Mouse (Mus musculus) cortical plate, adult 2 months (tissue): ENCODE measurements around the gene Ajuba.

ENCODE experiments used
- CTCF ChIP-seq: fragments of 200-500 bp; IDR thresholded peaks from 2 replicates; pipeline ENCODE4 v1.5.1; 2011; ENCODE audit warnings: mild to moderate bottlenecking, control low read depth, low read length; ENCODE audit not compliant: insufficient read depth; ENCODE audit errors: extremely low read depth
- POLR2A ChIP-seq: fragments of 200-500 bp; IDR thresholded peaks from 2 replicates; pipeline ENCODE4 v1.6.1; 2011; ENCODE audit warnings: mild to moderate bottlenecking, low read length, control low read depth; ENCODE audit not compliant: insufficient read depth; ENCODE audit errors: extremely low read depth

DNA sequence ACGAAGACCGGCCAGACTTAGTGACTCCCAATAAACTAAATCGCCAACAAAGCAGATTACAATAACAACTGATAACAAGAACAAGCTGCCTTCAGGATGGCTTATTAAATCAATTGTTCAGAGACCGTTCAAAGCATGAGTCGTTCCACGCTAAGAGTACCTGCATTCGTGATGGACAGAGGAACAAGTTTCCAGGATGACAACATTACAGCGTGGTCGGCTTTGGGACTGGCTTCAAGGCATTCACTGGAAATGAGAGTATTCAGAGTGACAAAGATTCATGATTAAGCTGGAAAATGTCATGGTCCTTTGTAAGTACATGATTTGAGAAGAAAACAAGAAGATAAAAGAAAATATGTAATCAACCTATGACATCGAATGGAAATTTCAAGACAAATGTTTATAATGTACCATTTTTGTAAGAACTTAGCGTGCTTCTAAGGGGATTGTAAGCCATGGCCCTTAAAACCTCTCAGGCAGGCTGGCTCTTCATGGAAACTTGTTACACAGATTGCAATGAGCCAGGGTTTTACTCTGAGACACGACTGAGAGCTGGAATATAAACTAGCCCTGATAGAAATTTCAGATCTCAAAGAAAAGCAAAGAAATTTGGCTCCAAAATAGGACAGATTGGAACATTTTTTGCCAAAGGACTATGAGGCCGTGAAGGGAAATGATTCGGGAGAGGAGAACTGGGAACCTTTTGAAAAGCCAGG is 16.7 kb downstream of the Ajuba start:
- TF ChIP-seq POLR2A = no peak
- TF ChIP-seq CTCF = no peak
